Mouse (Mus musculus) limb, embryonic 10.5 days (tissue): Measurements from ENCODE around the gene Fos. TPM values are rescaled to one million over a fixed set of nuclear protein-coding genes. Genes with fewer than 3 reads are reported as not detected.

Experiments used
- DNase-seq: peaks from one replicate; pipeline ENCODE4 v3.0.0-alpha.2; 2017; ENCODE audit warnings: low spot score
- H3K27ac ChIP-seq: fragments of 300-500 bp; sonication (generic); 2 replicates; pipeline ENCODE4 v1.5.1; 2016; ENCODE audit warnings: mild to moderate bottlenecking
- H3K27me3 ChIP-seq: fragments of 300-500 bp; sonication (generic); 2 replicates; pipeline ENCODE4 v1.6.1; 2016; ENCODE audit warnings: low read depth, mild to moderate bottlenecking; ENCODE audit not compliant: poor library complexity, severe bottlenecking
- H3K36me3 ChIP-seq: fragments of 300-500 bp; sonication (generic); 2 replicates; pipeline ENCODE4 v1.6.1; 2016; ENCODE audit warnings: mild to moderate bottlenecking, moderate library complexity
- H3K4me1 ChIP-seq: fragments of 300-500 bp; sonication (generic); 2 replicates; pipeline ENCODE4 v1.6.1; 2016
- H3K4me3 ChIP-seq: fragments of 300-500 bp; sonication (generic); 2 replicates; pipeline ENCODE4 v1.5.1; 2016; ENCODE audit warnings: mild to moderate bottlenecking, moderate library complexity
- H3K9me3 ChIP-seq: fragments of 300-500 bp; sonication (generic); replicated peaks from 2 replicates; pipeline ENCODE4 v1.6.1; 2016; ENCODE audit warnings: mild to moderate bottlenecking
- WGBS: fragments of 180-500 bp; shearing (Covaris S2); methylation state at CpG from one replicate; pipeline ENCODE4 v1.1.7; 2016; 5-methylcytosine and 5-hydroxymethylcytosine counted together
- polyA plus RNA-seq: library from polyadenylated mRNA; unstranded; fragments of >200 nt; fragmentation: Nextera tagmentation; extraction: Ambion mirVana; gene quantifications from 2 replicates; pipeline ENCODE4 v1.2.1, GENCODE M21; 2016

The Fos gene
- 0.76 and 0.80 TPM in 2 replicates for polyA plus RNA-seq

DNA sequence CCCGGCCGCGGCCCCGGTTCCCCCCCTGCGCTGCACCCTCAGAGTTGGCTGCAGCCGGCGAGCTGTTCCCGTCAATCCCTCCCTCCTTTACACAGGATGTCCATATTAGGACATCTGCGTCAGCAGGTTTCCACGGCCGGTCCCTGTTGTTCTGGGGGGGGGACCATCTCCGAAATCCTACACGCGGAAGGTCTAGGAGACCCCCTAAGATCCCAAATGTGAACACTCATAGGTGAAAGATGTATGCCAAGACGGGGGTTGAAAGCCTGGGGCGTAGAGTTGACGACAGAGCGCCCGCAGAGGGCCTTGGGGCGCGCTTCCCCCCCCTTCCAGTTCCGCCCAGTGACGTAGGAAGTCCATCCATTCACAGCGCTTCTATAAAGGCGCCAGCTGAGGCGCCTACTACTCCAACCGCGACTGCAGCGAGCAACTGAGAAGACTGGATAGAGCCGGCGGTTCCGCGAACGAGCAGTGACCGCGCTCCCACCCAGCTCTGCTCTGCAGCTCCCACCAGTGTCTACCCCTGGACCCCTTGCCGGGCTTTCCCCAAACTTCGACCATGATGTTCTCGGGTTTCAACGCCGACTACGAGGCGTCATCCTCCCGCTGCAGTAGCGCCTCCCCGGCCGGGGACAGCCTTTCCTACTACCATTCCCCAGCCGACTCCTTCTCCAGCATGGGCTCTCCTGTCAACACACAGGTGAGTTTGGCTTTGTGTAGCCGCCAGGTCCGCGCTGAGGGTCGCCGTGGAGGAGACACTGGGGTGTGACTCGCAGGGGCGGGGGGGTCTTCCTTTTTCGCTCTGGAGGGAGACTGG lies at the start of gene Fos:
Fos (plus strand) TSS at position 410 of the 817 bp plus-strand sequence.
- under 1% methylated on average over 56 of the region's 56 CpGs for whole genome bisulfite sequencing
- Histone ChIP-seq H3K4me3 (peak within 1 kb of the TSS; percentile 61), H3K9me3 (no peaks in the 10 kb centered on the region), H3K4me1 (peaks cover 51% of the 10 kb centered on the region), H3K36me3 (no peaks in the 10 kb centered on the region), H3K27me3 (peaks cover 64% of the 10 kb centered on the region), H3K27ac (peak within 1 kb of the TSS; percentile 89)
- peak; percentile 89 for DNase-seq

DNA sequence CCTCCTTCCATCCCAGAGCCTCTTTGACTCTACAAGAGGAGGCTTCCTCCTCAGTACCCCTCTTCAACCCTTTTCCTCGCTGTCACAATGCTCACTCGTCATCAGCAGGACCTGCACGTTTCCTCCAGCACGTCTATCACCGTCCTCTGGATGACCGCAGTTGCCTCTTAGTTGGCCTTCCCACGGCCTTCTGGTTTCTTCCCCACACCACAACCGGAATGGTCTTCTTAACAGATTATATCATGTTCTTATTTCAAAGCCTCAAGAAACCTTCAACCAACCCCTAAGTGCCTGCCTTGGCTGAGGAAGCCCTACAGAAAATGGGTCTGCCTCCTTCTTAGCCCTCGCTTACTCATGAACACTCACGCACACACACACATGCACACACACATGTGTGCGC lies 48.0 kb upstream of the Fos start:
- Histone ChIP-seq H3K27ac (no peak overlapping the region; the same call in 1 of the 2 replicates), H3K36me3 (no peaks in the 10 kb centered on the region), H3K4me3 (no peak overlapping the region), H3K4me1 (peaks cover 19% of the 10 kb centered on the region), H3K27me3 (no peaks in the 10 kb centered on the region), H3K9me3 (no peaks in the 10 kb centered on the region)
- 88% methylated on average over 11 of the region's 11 CpGs for WGBS
- DNase-seq, result no peak

DNA sequence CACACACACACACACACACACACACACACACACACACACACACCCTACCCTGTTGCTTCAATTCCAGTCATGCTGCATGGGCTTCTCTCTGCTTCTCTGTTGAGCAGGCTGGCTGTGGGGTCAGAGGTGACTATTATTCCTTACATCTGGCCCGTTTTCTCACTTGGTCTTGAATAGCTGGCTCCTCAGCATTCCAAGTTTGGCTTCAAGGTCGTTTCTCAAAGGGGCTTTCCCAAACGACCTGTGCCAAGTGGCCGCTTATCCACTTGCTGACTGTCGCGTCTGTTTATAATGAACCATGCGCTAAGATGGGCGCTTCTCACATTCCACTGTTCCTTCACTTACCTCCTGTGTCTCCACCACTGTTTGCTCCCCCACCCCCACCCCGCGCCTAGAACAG lies 47.6 kb upstream of the Fos start:
- H3K4me1 ChIP-seq, result peaks cover 19% of the 10 kb centered on the region
- H3K9me3 ChIP-seq, result no peaks in the 10 kb centered on the region
- H3K36me3 ChIP-seq, result no peaks in the 10 kb centered on the region
- WGBS, result 52% methylated on average over 10 of the region's 10 CpGs
- no peak overlapping the region for H3K4me3 ChIP-seq
- H3K27me3 ChIP-seq, result no peaks in the 10 kb centered on the region
- no peak for DNase-seq
- H3K27ac ChIP-seq, result no peak overlapping the region; the same call in 1 of the 2 replicates

DNA sequence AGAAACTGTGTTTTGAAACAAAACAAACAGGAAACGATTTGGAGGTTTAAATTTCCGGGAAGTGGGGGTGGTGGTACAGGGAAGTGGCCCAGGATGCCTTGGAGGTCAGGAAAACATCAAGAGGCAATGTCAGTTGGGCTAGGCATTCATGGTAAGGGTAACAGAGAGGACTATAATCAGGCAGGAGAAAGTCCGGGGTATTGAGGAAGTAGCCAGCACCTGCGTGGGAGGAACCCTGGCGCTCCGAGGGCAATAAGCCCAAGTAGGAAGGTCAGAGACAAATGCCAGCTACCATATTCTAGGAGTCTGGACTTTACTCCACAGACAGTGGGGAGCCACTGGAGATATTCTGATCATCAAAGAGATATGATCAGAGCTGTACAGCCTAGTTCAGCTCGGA lies 45.9 kb upstream of the Fos start:
- Histone ChIP-seq H3K4me1 (peaks cover 19% of the 10 kb centered on the region), H3K9me3 (no peaks in the 10 kb centered on the region), H3K36me3 (no peaks in the 10 kb centered on the region), H3K27me3 (no peaks in the 10 kb centered on the region), H3K4me3 (no peak overlapping the region), H3K27ac (no peak overlapping the region)
- WGBS, result 83% methylated on average over 7 of the region's 7 CpGs
- no peak for DNase-seq

DNA sequence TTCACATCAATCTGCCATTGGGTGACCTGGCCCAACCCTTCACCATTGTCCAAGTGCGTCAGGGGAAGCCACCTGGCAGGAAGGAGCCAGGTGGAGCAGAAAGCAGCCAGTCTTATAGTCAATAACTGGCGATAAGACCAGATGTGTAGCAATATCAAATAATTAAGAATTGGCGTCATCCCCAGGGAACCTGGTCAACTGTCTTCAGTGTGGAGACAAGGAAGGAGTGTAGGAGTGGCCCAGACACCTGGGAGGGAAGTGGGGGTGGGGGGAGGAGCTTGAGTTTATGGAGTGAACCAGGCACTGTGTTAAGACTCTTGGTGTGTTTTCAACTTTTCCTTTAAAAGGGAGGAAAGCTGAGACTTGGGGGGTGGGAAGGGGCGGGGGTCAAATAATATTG lies 43.7 kb upstream of the Fos start:
- 72% methylated on average over 4 of the region's 4 CpGs for WGBS
- Histone ChIP-seq H3K4me3 (no peak overlapping the region), H3K27ac (no peak overlapping the region), H3K9me3 (no peaks in the 10 kb centered on the region), H3K4me1 (peaks cover 36% of the 10 kb centered on the region), H3K36me3 (no peaks in the 10 kb centered on the region), H3K27me3 (no peaks in the 10 kb centered on the region)
- DNase-seq, result no peak

DNA sequence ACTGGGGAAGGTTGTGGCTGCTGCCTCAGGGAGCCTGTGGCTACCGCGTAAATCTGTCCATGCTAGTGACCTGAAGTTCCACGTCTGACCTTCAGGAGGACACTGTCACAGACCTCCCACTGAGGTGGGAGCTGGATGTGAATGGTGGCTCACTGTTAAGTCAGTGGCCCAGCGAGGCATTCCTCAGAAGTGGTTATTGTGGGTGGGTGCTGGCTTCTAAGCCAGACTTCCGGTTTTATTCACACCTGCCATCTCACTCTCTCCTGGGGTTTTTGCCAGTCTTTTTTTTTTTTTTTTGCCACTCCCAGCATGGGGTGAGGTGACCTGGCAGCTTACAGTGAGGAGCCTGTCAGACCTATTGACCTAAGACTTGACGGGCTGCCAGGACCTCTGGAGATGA lies 43.3 kb upstream of the Fos start:
- DNase-seq, result no peak
- peaks cover 40% of the 10 kb centered on the region for H3K4me1 ChIP-seq
- H3K27ac ChIP-seq, result no peak overlapping the region
- no peaks in the 10 kb centered on the region for H3K27me3 ChIP-seq
- H3K36me3 ChIP-seq, result no peaks in the 10 kb centered on the region
- no peak overlapping the region for H3K4me3 ChIP-seq
- H3K9me3 ChIP-seq, result no peaks in the 10 kb centered on the region
- WGBS, result 28% methylated on average over 6 of the region's 6 CpGs

DNA sequence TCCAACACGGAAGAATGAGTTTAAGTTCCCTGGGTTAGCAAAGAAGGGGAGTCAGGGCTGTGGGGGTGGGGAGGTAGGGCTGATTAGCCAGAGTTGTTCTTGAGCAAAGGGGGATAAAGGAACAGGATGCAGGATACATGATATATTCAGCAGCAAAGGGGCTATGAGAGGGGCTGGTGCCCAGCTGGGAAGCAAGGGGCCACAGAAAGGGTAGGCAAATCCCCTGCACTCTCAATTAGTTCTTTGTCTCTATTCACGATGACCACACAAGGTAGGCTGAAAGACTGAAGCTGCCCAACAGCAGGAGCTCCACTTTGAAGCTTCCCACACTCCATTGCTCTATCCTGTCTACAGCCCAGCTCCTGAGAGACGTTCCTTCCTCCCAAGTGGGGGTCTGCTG lies 39.8 kb upstream of the Fos start:
- Histone ChIP-seq H3K36me3 (no peaks in the 10 kb centered on the region), H3K9me3 (no peaks in the 10 kb centered on the region), H3K4me3 (no peak overlapping the region), H3K4me1 (peaks cover 49% of the 10 kb centered on the region), H3K27ac (peak overlapping the region; percentile 1; the same call in 1 of the 2 replicates), H3K27me3 (no peaks in the 10 kb centered on the region)
- DNase-seq, result no peak
- WGBS, result 42% methylated on average over 3 of the region's 3 CpGs

DNA sequence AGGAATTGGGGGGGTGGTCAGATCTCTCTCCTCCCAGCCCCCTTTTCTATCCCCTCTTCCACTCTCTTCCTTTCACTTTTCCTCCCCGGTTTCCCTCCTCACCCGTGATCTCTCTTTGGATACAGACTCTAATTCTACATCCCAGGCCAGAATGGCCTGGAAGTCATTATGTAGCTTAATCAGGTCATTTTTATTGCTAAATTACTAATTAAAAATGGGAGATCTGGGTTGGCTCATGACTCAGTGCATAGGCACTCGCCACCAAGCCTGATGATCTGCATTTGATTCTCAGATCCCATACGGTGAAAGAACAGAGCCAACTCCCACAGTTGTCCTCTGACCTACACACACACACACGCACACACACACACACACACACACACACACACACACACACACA lies 39.2 kb upstream of the Fos start:
- WGBS, result 68% methylated on average over 5 of the region's 5 CpGs
- no peak for DNase-seq
- no peaks in the 10 kb centered on the region for H3K36me3 ChIP-seq
- H3K4me3 ChIP-seq, result no peak overlapping the region
- H3K9me3 ChIP-seq, result no peaks in the 10 kb centered on the region
- peaks cover 49% of the 10 kb centered on the region for H3K4me1 ChIP-seq
- no peak overlapping the region for H3K27ac ChIP-seq
- H3K27me3 ChIP-seq, result no peaks in the 10 kb centered on the region

DNA sequence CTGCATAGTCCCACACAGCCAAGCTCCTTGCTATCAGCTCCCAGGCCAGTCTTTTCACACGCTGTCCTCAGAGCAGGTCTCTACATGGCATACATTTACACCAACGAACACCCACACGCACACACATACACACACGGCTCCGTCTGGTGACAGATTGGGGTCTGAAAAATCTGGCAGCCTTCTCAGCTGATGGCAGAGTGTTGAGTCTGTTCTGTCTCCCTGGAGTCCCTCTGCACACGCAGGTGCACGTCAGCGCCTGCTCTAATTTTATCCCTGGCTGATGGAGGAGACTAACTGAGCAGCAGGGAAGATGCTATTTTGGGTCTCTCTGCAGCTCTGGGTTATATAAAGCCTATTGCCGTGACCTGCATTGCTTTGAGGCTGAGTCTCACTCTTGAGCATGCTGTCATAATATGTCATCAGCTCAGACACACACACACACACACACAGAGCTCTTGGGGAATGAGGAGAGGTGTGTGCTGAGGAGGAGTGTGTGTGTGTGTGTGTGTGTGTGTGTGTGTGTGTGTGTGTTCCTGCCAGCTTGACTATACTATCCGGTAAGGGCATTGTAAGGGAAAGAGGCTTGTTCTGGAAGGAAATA lies 37.6 kb upstream of the Fos start:
- Histone ChIP-seq H3K4me1 (peaks cover 40% of the 10 kb centered on the region), H3K36me3 (no peaks in the 10 kb centered on the region), H3K4me3 (no peak overlapping the region), H3K27me3 (no peaks in the 10 kb centered on the region), H3K27ac (no peak overlapping the region), H3K9me3 (no peaks in the 10 kb centered on the region)
- WGBS, result 83% methylated on average over 10 of the region's 10 CpGs
- no peak for DNase-seq

DNA sequence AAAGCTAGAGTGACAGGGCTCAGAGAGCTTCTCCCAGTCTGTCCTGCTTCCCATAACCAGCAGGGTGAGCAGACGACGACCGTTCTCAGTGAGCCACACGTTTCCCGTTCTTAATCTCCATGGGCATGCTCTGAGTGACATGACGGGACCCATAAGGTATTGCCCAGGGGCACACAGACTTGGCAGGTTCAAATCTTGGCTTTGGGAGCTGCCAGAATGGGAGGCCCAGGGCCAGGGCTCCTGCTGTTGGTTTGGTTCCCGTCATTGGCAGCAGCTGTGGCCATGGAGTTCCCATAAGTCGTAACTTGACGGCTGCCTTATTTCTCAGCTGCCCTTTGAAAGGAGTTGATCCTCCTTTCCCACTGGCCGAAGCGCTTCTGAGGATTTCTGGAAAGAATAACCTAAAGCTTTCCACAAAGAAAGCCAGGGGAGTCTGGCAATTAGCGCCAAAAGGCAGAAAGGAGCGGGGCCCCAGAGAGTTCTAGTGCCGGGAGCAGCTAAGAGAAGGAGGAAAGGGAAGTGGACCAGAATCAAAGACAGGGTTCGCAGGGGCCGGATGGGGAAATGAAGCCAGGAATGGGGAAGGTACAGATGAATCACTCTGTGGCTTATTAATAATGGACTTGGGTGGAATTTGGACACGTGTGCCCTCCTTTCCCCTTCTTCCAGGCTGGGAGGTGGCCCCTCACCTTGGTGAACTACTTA lies 36.4 kb upstream of the Fos start:
- DNase-seq, result peak; percentile 44
- H3K4me3 ChIP-seq, result no peak overlapping the region
- H3K27me3 ChIP-seq, result no peaks in the 10 kb centered on the region
- H3K4me1 ChIP-seq, result peaks cover 40% of the 10 kb centered on the region
- 69% methylated on average over 17 of the region's 17 CpGs for WGBS
- no peaks in the 10 kb centered on the region for H3K36me3 ChIP-seq
- no peaks in the 10 kb centered on the region for H3K9me3 ChIP-seq
- peak overlapping the region; percentile 47; the same call in 1 of the 2 replicates for H3K27ac ChIP-seq

DNA sequence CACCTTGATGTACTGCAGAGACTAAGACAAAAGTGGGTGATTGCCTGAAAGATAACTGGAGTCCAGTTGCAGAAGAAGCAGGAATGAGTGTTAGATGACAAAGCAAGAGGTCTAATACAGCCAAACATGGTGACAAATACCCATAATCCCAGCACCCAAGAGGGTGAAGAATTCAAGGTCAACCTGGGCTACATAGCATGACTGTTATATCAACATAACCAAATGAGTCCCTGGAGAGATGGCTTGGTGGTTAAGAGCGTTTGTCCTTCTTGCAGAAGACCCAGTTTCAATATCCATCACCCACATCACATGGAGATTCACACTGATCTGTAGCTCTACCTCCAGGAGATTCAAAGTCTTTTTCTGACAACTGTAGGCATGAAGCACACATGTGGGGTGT lies 30.2 kb upstream of the Fos start:
- H3K4me3 ChIP-seq, result no peak overlapping the region
- WGBS, result 93% methylated on average over 1 of the region's 1 CpGs
- H3K36me3 ChIP-seq, result no peaks in the 10 kb centered on the region
- H3K27me3 ChIP-seq, result no peaks in the 10 kb centered on the region
- DNase-seq, result no peak
- H3K9me3 ChIP-seq, result no peaks in the 10 kb centered on the region
- H3K4me1 ChIP-seq, result peaks cover 12% of the 10 kb centered on the region
- no peak overlapping the region for H3K27ac ChIP-seq

DNA sequence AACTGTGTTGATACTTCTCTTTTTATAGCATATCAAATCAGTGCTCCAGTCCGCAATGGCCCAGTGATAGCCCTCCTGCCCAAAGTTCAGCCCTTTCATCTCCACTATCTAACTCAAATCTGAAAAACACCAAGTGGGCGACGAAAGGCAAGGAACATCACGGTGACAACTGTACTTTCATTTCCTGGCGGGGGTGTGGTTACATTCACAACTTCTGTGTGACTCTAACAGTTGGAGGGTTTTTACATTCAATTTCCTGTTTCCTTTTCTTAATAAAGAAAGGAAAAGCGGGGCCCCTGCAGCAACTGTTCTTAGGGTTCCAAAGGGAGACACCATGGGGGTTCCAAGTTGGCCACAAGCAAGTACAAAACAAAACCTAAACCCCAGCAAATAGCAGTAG lies 29.0 kb upstream of the Fos start:
- 46% methylated on average over 6 of the region's 6 CpGs for WGBS
- no peaks in the 10 kb centered on the region for H3K9me3 ChIP-seq
- H3K4me3 ChIP-seq, result no peak overlapping the region
- DNase-seq, result no peak
- H3K4me1 ChIP-seq, result peaks cover 12% of the 10 kb centered on the region
- H3K27me3 ChIP-seq, result no peaks in the 10 kb centered on the region
- peak overlapping the region; percentile 28; the same call in 1 of the 2 replicates for H3K27ac ChIP-seq
- H3K36me3 ChIP-seq, result no peaks in the 10 kb centered on the region

DNA sequence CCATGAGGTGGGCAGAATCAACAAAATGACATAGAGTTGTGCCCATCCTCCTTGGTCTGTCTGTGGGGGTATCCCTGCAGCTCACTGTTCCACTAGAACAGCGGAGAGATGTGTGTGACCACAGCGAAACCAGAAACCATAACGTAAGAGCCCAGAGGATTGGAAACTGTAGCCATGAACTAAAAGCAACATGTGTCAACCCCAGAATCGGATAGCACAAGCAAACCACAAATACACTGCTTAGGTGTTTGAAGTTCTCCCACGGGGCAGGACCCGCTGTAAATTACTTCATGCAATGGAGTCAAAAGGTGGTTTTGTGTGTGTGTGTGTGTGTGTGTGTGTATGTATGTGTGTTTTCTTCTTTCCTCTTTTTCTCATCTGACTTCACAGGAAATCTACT lies 26.7 kb upstream of the Fos start:
- Histone ChIP-seq H3K4me1 (peaks cover 18% of the 10 kb centered on the region), H3K4me3 (no peak overlapping the region), H3K9me3 (no peaks in the 10 kb centered on the region), H3K27me3 (no peaks in the 10 kb centered on the region), H3K36me3 (no peaks in the 10 kb centered on the region), H3K27ac (no peak overlapping the region)
- 86% methylated on average over 6 of the region's 6 CpGs for WGBS
- DNase-seq, result no peak
